Mouse (Mus musculus) right cerebral cortex, adult 2 months (tissue): ENCODE results near the gene Poll.
"Not testable (repeated sequence)": the region's sequence is repeated elsewhere in the genome, so short reads cannot be mapped to it uniquely, and the experiment has no call there.

ENCODE experiments used
- DNase-seq, 2 experiments: peaks; one replicate each; pipeline ENCODE4 v3.0.0; 2021 to 2022; ENCODE audit warnings: low spot score in 2 of 2

Poll gene

GRCm38 (mm10) chr19:45577141-45577750 lies 16.9 kb upstream of the Poll start:
- no peak for DNase-seq

GRCm38 (mm10) chr19:45575632-45576001 lies 15.3 kb upstream of the Poll start:
- no peak for DNase-seq

GRCm38 (mm10) chr19:45574941-45575631 lies 14.8 kb upstream of the Poll start:
- no peak for DNase-seq

GRCm38 (mm10) chr19:45574339-45574898 lies 14.1 kb upstream of the Poll start:
- no peak for DNase-seq

DNA sequence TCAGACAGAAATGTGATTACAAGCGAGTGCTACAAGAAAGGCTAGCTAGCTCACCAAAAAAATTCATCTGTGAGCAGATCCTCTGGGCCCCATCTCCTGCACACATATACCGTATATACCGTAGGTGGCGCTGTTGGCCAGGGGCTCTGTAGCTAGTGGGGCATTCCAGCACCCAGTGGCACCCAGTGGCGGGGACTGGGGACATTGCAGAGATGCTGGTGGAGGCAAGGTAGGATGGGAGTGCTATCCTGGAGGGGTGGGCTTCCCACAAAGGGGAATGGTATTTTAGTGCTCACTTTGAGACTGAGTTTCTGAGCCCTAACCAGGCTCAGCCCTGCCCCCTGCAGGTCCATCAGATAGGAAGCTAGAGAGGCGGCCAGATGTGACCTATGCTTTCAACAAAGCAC lies 13.5 kb upstream of the Poll start:
- peak; percentile 79 to 80 for DNase-seq

GRCm38 (mm10) chr19:45573033-45573432 lies 12.7 kb upstream of the Poll start:
- DNase-seq: no peak

DNA sequence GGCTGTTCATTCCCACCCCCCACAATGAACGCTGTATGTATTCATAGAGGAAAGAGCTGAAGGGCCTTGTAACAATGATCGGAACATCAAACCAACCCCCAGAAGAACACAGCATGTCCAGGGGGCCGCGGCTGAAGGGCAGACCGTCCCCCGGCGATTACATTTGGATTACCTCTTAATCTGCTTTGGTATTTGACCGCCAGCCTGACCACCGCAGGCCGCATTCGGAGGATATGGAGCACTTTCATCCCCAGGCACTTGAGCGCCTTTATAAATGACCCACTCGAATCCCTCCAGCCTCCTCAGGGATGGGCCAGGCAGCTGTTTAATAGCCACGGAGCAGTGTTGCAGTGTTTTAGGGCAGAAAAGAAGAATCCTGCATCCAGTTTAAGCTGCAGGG lies 7.0 kb upstream of the Poll start:
- no peak for DNase-seq

DNA sequence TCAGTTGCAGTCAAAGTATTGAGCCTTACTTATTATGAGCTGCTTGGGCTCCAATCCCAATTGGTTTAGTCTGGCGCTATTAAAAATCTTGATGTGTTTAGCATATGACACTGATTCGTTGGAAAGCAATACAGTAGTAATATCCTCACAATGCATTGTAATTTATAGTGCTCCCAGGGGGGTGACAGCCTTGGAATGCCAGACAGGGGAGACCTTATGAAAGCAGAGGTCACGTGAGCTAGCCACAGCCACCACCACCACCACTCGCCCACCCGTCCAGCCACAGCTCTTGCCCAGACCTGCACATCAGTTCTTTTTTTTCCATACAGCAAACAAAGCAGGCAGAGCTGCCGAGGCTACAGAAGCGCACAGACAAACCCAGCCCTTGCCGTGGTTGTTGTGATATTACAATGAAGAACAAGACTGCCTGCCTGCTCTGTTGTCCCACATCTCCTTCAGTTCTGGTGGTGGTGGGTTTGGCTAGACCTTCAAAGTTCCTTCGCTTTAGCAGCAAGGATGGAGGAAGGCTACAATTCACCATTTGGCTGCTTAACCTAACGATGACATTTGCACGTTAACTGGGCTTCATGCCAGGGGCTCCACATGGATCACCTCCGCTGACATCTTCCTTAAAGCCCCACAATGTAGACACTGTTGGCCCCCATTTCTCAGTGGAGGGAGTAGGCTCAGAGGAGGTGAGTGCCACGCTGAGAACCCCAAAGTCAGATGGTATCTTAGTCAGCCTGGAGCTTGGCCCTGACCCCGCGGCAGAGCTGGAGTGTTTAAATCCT lies 5.8 kb upstream of the Poll start:
- DNase-seq: no peak

DNA sequence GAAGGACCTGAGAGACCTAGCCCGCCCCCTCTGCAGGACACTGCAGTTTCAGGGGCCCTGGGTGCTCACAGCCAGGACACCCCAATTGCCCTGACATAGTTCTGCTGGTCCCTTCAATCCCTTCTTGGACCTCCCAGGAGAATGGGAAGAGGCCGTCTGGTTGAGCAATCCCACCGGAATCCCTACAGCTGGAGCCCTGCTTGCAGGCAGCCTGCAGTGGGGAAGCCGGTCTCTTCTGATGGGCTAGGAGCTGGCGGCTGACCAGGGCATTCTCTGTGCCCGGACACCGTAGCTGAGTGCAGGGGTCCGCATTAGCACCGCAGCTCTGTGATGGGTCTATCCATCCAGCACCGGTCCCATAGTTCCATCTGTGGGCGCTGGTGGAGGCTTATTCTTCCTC lies 6.2 kb downstream of the Poll start:
- no peak for DNase-seq

- no peak for DNase-seq
Observed at GRCm38 (mm10) chr19:45552187-45552586, 8.1 kb downstream of the Poll start.

DNA sequence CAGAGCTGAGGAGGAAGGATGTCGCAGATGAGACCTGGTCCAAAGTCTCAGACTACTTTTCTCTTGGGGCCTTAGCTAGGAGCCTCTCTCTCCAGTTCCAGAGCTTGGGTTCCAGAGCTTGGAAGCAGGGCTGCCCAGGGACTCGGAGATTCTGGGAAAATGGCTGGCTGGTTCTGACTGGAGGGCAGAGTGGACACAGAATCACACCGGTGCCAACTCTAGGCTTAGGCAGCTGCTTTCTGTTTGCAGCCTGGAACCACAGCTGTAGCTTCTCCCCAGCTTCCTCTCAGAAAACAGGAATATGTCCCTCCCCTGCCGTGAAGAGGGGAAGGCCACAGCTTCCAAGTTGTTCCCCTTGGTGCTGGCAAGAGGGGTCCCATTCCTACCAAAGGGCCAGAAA lies 10.4 kb downstream of the Poll start:
- no peak for DNase-seq

DNA sequence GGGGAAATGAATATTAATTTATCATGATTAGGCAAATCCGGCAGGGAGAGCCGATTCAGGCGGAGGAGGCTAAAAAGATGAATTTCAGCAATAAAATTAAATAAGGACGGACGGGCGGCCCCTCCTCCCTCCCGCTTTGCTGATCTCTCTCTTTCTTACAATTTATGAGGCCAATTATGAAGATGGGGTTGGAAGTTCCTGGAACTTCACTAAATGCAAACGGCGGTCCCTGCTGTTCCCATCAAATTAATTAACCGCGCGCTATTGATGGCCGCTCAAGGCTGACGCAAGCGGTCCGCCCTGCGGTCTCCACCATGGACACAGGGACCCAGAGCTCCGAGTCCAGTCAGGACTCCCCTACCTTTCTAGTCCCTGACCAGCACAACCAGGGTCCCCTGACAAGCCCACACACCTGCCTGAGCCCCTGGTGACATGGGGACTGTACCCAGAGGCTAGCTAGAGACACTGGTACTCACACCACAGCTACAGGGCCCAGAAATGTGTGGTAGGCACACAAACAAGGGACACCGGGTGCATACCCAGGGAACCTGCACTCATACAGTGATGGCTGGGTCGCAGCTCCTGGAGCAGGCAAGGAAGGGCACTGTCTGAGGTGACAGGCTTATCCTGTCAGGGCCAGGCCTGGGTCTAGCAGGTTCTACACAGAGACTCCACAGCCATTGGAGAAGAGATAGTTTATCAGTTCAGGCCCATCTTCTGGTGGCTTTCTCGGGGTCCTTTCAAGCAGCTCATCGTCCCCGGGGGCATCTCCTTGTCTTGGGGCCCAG lies 11.0 kb downstream of the Poll start:
- DNase-seq: no peak

DNA sequence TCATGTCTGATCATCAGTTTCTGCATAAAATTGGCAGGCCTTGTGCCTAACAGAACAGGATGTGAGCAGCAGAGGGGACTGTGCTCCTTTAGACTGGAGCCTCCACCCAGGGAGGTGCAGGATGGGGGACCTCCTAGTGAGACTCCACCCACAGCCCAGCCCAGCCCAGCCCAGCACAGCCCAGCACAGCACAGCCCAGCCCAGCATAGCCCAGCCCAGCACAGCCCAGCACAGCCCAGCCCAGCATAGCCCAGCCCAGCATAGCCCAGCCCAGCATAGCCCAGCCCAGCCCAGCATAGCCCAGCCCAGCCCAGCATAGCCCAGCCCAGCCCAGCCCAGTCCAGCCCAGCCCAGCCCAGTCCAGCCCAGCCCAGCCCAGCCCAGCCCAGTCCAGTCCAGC lies 12.1 kb downstream of the Poll start:
- DNase-seq: not testable (repeated sequence)

- peak; percentile 80 for DNase-seq
Observed at GRCm38 (mm10) chr19:45544925-45545321, 15.4 kb downstream of the Poll start.

- DNase-seq: no peak
Observed at GRCm38 (mm10) chr19:45544152-45544924, 16.0 kb downstream of the Poll start.

GRCm38 (mm10) chr19:45542061-45542460 lies 18.3 kb downstream of the Poll start:
- no peak for DNase-seq

DNA sequence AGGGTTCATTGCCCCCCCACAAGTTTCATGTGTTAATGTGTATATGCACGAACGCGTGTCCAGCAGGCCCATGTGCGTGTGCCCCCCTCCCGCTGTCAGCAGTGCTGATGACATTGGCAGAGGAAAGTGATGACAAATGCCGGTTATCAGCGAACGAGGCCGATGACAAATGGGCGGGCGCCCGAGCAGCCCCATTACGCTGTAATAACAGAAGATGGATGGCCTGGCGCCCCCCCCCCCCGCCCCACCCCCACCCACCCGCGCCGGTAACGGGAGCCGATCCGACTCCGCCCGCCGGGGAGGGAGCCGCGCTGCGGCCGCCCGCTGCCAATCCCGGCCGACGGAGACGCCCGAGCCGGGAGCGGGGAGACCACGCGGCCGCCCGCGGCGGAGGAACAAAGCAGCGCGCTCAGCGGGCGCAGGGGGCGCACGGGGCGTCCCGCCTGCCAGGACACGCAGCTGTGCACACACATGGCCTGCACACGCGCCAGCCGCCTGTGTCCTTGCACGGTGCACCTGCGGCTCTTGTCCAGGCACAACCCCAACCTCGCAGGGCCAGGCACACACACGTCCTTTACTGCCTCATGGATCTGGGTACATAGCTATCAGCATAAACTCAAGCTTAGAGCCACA lies 18.8 kb downstream of the Poll start:
- peak in 1 of 2 experiments; percentile 49 for DNase-seq

GRCm38 (mm10) chr19:45540657-45541408 lies 19.5 kb downstream of the Poll start:
- DNase-seq: no peak

GRCm38 (mm10) chr19:45537505-45537904 lies 22.8 kb downstream of the Poll start:
- DNase-seq: peak; percentile 53 to 60

- no peak for DNase-seq
Observed at GRCm38 (mm10) chr19:45535929-45536328, 24.4 kb downstream of the Poll start.
